Mouse (Mus musculus): ENCODE data around the gene Sort1. TPM values are rescaled to one million over a fixed set of nuclear protein-coding genes. Genes with fewer than 3 reads are reported as not detected.

The Sort1 gene
- polyA plus RNA-seq, 1 experiment: 41.5 TPM

DNA sequence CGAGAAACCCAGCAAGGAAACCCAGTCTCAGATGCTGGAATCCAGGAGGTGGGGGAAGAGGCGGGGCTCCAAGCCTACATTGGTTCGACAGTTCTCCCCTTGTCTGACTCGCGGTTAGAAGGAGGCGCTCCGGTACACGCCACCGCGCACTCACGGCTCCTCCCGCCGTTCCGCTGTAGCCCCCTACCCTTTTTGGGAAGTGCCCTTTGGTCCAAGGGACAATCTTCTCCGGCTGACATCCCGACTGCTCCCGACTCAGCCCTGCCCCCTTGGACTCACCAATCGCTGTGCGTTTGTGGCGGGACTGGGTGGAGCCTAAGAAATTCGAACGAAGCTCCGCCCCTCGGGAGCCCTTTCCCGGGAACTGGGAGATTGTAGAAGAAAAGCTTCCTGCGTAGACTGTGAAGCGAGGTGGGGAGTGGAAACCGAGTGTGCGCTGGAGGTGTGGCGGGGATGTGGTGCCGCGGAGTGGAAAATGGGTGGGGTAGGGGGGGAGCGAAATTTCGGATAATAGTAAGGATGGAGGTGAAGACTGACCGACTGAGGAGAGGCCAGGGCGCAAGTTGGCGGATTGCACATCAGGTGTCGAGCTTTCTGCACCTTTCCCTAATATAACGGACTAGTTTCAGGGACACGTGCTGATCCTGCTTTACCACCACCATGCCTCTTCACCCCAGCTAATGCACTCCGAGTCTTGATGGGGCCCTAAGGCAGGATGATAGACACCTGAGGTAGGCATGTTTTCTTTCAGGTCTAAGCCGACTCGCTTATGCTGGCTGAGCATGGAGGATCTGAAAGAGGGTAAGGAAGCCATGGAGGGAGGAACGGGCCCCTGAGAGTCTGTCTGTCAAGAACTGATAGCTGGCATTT is 99.8 kb downstream of the Sort1 start, which contains the start of gene Psrc1:
TSS of gene Psrc1 (plus strand) at position 355 of the 870 bp plus-strand sequence.
- DNase-seq (ENCODE audit: low spot score): peak; percentile 62

DNA sequence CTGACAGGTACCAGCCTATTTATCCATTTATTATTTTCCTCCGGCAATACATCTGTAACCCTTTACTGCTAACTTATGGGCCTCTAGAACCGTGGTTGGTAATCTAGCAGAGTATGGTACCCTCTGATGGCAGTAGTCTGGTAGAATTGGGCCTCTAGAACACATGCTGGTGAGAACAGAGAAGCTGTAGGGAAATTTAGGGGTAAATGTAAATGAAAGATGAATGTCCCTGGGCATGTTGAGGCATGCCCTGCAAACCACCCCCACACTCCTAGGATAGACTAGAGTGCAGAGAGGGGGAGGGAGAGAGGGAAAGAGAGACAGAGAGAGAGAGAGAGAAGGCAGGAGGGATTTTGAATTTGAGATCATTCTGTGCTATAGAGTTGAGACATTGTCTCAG is 100.5 kb downstream of the Sort1 start:
- DNase-seq (ENCODE audit: low spot score): no peak

DNA sequence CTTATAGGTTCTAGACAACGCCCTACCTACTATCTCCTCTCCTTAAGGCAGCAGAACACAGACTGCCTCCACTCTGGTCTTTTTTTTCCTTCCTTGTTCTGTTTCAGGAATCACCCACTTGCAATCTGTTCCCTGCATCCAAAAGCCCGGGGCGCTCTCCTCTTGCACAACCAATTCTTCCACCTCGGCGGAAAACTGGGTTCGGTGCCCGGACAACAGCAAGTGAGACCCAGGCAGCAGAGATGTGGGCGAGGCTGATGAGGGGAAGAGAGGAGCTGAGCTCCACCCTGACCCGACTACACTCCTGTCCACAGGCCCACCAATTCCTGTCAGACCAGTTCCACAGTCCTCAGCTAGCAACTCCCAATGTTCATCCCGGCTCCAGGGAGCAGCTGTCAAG is 102.3 kb downstream of the Sort1 start:
- no peak for DNase-seq (ENCODE audit: low spot score)

DNA sequence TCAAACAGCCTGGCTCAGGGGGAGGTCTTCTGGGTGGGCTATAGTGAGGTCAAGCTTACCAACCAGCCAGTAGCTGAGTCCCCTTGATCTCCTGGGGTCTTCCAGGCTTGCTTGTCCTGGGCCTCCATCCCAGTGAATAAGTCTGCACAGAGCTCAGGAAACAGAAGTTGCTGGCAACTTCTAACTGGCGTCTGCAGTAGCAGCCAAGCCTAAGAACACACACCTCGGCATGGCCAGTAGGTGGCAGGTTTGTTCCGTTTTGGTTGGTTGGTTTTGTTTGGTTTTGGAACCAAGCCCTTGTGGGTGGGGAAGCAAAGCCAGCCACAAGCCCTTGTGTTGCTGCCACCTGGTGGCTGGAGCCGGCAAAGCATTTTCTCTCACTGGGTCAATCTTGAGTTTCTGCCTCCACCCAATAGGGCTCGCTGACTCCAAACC is 105.2 kb downstream of the Sort1 start:
- peak; percentile 90 for DNase-seq (ENCODE audit: low spot score)

DNA sequence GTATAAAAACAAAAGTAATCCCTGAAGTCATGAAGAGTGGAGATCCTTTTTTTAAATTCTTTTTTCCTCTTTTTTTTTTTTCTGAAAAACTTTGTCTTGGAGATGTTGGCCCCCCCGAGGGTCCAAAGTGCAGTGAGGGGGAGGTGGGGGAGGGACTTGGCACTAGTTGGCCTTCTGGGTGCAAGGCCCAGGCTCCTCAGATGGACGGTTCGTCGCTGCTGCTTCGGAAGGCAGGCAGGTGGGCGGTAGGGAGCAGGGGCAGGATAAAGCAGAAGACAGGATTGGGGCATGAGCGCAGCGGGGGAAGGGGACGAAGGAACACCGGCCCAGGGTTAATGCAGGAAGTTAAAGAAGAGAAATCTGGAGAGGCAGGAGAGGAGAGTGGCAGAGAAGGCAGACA is 108.4 kb downstream of the Sort1 start:
- DNase-seq (ENCODE audit: low spot score): no peak

GRCm38 (mm10) chr3:108392793-108393192 is 108.9 kb downstream of the Sort1 start:
- no peak for DNase-seq (ENCODE audit: low spot score)

- no peak for DNase-seq (ENCODE audit: low spot score)
These were observed 114.4 kb downstream of the Sort1 start for GRCm38 (mm10) chr3:108398281-108398680.

- no peak for DNase-seq (ENCODE audit: low spot score)
These were observed 116.6 kb downstream of the Sort1 start for GRCm38 (mm10) chr3:108400442-108400841.

GRCm38 (mm10) chr3:108401692-108402527 is 118.0 kb downstream of the Sort1 start:
- peak; percentile 78 for DNase-seq (ENCODE audit: low spot score)

- DNase-seq (ENCODE audit: low spot score): no peak
These were observed 118.6 kb downstream of the Sort1 start for GRCm38 (mm10) chr3:108402528-108402920.

DNA sequence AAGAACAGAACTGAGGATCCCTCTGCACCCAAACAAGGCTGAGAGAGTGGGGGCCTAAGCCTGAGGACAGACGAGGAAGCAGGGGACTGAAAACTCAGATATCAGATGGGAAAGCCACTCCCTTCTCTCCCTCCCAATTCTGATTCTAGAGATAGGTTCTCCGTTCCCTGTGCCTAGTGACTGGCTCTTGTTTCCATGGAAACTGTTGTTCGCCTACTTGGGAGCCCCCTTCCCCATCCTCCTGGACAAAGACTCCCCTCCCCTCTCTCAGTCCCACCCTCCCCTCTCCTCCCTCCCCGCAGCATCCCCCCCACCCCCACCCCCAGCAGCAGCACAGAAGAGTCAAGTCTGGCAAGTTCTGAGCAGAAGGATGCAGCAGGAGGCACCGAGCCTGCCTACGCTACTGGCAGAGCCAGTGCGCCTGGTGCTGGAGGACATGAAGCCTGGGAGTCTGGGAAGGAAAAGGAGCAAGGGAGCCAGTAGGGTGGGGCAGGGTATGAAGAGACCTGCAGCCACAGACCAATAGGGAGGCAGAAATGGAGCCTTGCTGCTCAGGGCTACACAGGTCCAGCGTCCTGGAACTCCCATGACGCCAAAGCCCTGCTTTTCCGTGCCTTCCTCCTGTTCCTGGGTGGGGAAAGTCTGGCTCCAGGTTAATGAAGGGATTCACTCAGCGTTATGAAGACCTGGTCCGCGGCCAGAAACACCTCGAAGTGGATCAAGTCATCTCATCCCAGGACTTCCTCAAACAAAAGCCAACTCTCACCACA is 121.8 kb downstream of the Sort1 start:
- DNase-seq (ENCODE audit: low spot score): no peak

- DNase-seq (ENCODE audit: low spot score): no peak
These were observed 122.5 kb downstream of the Sort1 start for GRCm38 (mm10) chr3:108406306-108406885.

- DNase-seq (ENCODE audit: low spot score): no peak
These were observed 124.7 kb downstream of the Sort1 start for GRCm38 (mm10) chr3:108408517-108409008.

GRCm38 (mm10) chr3:108409656-108410358 is 125.9 kb downstream of the Sort1 start:
- no peak for DNase-seq (ENCODE audit: low spot score)

DNA sequence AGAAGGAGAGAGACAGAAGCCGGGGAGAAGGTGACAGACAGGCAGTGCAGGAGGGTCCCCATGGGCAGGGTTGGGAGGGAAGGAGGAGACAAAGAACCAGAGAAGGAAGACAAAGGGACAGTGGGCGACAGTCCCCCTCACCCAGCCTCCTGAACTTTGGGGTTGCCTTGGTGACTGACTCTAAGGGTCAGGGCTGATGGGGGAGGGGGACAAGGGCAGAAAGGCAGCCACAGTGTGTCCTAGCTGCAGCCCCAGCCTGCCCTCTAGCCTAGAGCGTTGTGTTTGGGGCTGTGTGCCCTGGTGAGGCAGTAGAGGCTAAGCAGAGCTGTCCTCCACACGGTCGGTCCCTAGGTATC is 126.5 kb downstream of the Sort1 start:
- no peak for DNase-seq (ENCODE audit: low spot score)

Other genes starting within 250 kb of the Sort1 start
- 128 and 151 TPM in 2 replicates for gene Gstm4, start 239.2 kb upstream of the Sort1 start, polyA plus RNA-seq (2012; rRNA removed)
- gene Ampd2, start 197.4 kb upstream of the Sort1 start, polyA plus RNA-seq (2012; rRNA removed): 33.5 and 37.8 TPM in 2 replicates
- gene Gnat2, start 191.3 kb upstream of the Sort1 start, polyA plus RNA-seq (2012; rRNA removed): 0.39 and 0.57 TPM in 2 replicates
- gene Gnai3, start 137.9 kb upstream of the Sort1 start, polyA plus RNA-seq (2012; rRNA removed): 70.4 and 75.8 TPM in 2 replicates
- 0.01 TPM in 1 of 2 replicates, not detected in the other for gene Gpr61, start 129.2 kb upstream of the Sort1 start, polyA plus RNA-seq (2012; rRNA removed)
- gene Amigo1, start 97.7 kb upstream of the Sort1 start, polyA plus RNA-seq (2012; rRNA removed): 9.4 and 13.1 TPM in 2 replicates
- 8.3 and 8.6 TPM in 2 replicates for gene Cyb561d1, start 82.9 kb upstream of the Sort1 start, polyA plus RNA-seq (2012; rRNA removed)
- 7.1 and 8.5 TPM in 2 replicates for gene Atxn7l2, start 73.1 kb upstream of the Sort1 start, polyA plus RNA-seq (2012; rRNA removed)
- 0.56 and 0.96 TPM in 2 replicates for gene Sypl2, start 57.4 kb upstream of the Sort1 start, polyA plus RNA-seq (2012; rRNA removed)
- 108 and 130 TPM in 2 replicates for gene Psma5, start 27.2 kb upstream of the Sort1 start, polyA plus RNA-seq (2012; rRNA removed)
- gene Mybphl, start 80.8 kb downstream of the Sort1 start, polyA plus RNA-seq (2012; rRNA removed): not detected in 2 replicates
- gene Psrc1, start 99.8 kb downstream of the Sort1 start, polyA plus RNA-seq (2012; rRNA removed): 4.0 and 4.4 TPM in 2 replicates
- gene Celsr2, start 131.5 kb downstream of the Sort1 start, polyA plus RNA-seq (2012; rRNA removed): 4.6 and 7.2 TPM in 2 replicates
- gene Sars, start 161.1 kb downstream of the Sort1 start, polyA plus RNA-seq (2012; rRNA removed): 64.1 and 86.7 TPM in 2 replicates